Mouse (Mus musculus): ENCODE measurements at regions not wholly inside any gene's neighbourhood (a gene's known extent, or its start where the extent isn't known, plus 50 kb on each side); places are given as distances from the start of the nearest gene placed in this dataset.
"Not testable (repeated sequence)": the region's sequence is repeated elsewhere in the genome, so short reads cannot be mapped to it uniquely, and the experiment has no call there.

GRCm38 (mm10) chr9:6845281-6845680, 339.0 kb downstream of the Dync2h1 start:
- not testable (repeated sequence) for H3K4me2 ChIP-seq; H3K4me3 ChIP-seq; H3K9me3 ChIP-seq (replicated peaks); H3K36me3 ChIP-seq; H3K9ac ChIP-seq; H3K27ac ChIP-seq; H3K27me3 ChIP-seq; ATAC-seq (replicated peaks; ENCODE audit: insufficient number of reproducible peaks, insufficient read depth, low FRiP score, low read depth); H3K4me1 ChIP-seq (replicated peaks)
- 77% methylated on average over 2 of the region's 2 CpGs for WGBS

GRCm38 (mm10) chr9:6834936-6835335, 349.3 kb downstream of the Dync2h1 start:
- WGBS: 83% methylated on average over 5 of the region's 5 CpGs
- H3K4me3 ChIP-seq; H3K27me3 ChIP-seq; H3K9ac ChIP-seq; H3K36me3 ChIP-seq; ATAC-seq (replicated peaks; ENCODE audit: insufficient number of reproducible peaks, insufficient read depth, low FRiP score, low read depth); H3K27ac ChIP-seq; H3K4me2 ChIP-seq; H3K4me1 ChIP-seq (replicated peaks); H3K9me3 ChIP-seq (replicated peaks): not testable (repeated sequence)

GRCm38 (mm10) chr9:6834470-6834869, 349.8 kb downstream of the Dync2h1 start:
- 62% methylated on average over 5 of the region's 5 CpGs for WGBS

DNA sequence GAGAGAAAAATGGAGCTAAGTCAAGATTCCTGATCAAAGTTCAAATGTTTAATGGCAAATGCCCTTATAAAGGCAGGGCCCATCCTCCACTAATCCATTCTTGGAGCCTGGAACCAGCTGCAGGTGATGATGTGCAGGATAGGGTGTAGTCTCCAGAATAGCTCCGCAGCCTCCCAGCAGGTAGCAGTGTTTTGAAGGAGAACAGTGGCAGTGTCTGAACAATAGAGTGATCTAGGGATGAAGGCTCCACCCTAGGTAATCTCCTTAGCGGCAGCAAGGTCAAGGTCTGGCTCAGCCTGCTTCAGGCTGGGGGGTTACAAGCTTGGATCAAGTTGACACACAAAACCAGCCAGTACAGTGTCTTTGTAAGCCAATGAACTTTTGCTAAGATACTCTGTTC, 351.4 kb downstream of the Dync2h1 start:
- H3K27ac ChIP-seq: no peak overlapping the region
- H3K9me3 ChIP-seq (replicated peaks): no peaks in the 10 kb centered on the region
- no peak for ATAC-seq (replicated peaks; ENCODE audit: insufficient number of reproducible peaks, insufficient read depth, low FRiP score, low read depth)
- no peaks in the 10 kb centered on the region for H3K36me3 ChIP-seq
- WGBS: 55% methylated on average over 2 of the region's 2 CpGs
- no peak overlapping the region for H3K4me3 ChIP-seq
- H3K9ac ChIP-seq: no peak overlapping the region
- no peaks in the 10 kb centered on the region for H3K4me1 ChIP-seq (replicated peaks)
- H3K4me2 ChIP-seq: no peak overlapping the region
- H3K27me3 ChIP-seq: no peaks in the 10 kb centered on the region

More at GRCm38 (mm10) chr9:6834470-6834869, 349.8 kb downstream of the Dync2h1 start:
- no peaks in the 10 kb centered on the region for H3K9me3 ChIP-seq (replicated peaks)
- H3K27me3 ChIP-seq: no peaks in the 10 kb centered on the region
- H3K4me1 ChIP-seq (replicated peaks): no peaks in the 10 kb centered on the region
- H3K27ac ChIP-seq: no peak overlapping the region
- H3K4me2 ChIP-seq: no peak overlapping the region
- H3K9ac ChIP-seq: no peak overlapping the region
- H3K36me3 ChIP-seq: no peaks in the 10 kb centered on the region
- no peak overlapping the region for H3K4me3 ChIP-seq
- ATAC-seq (replicated peaks; ENCODE audit: insufficient number of reproducible peaks, insufficient read depth, low FRiP score, low read depth): no peak

- 76% methylated on average over 6 of the region's 6 CpGs for WGBS
- not testable (repeated sequence) for H3K27me3 ChIP-seq; H3K4me1 ChIP-seq (replicated peaks); ATAC-seq (replicated peaks; ENCODE audit: insufficient number of reproducible peaks, insufficient read depth, low FRiP score, low read depth); H3K9me3 ChIP-seq (replicated peaks); H3K36me3 ChIP-seq; H3K4me2 ChIP-seq; H3K4me3 ChIP-seq; H3K27ac ChIP-seq; H3K9ac ChIP-seq
Observed at GRCm38 (mm10) chr9:6831642-6832041, 352.6 kb downstream of the Dync2h1 start.

GRCm38 (mm10) chr9:6826581-6826980, 357.7 kb downstream of the Dync2h1 start:
- 81% methylated on average over 3 of the region's 3 CpGs for WGBS
- H3K4me1 ChIP-seq (replicated peaks): no peaks in the 10 kb centered on the region
- H3K4me2 ChIP-seq: no peak overlapping the region
- H3K27me3 ChIP-seq: no peaks in the 10 kb centered on the region
- no peaks in the 10 kb centered on the region for H3K36me3 ChIP-seq
- no peak for ATAC-seq (replicated peaks; ENCODE audit: insufficient number of reproducible peaks, insufficient read depth, low FRiP score, low read depth)
- H3K27ac ChIP-seq: no peak overlapping the region
- no peak overlapping the region for H3K9ac ChIP-seq
- no peaks in the 10 kb centered on the region for H3K9me3 ChIP-seq (replicated peaks)
- H3K4me3 ChIP-seq: no peak overlapping the region

- no peak for ATAC-seq (replicated peaks; ENCODE audit: insufficient number of reproducible peaks, insufficient read depth, low FRiP score, low read depth)
- no peak overlapping the region for H3K27ac ChIP-seq
- H3K36me3 ChIP-seq: no peaks in the 10 kb centered on the region
- H3K27me3 ChIP-seq: no peaks in the 10 kb centered on the region
- no peaks in the 10 kb centered on the region for H3K4me1 ChIP-seq (replicated peaks)
- H3K4me3 ChIP-seq: no peak overlapping the region
- H3K9ac ChIP-seq: no peak overlapping the region
- no peak overlapping the region for H3K4me2 ChIP-seq
- no peaks in the 10 kb centered on the region for H3K9me3 ChIP-seq (replicated peaks)
Observed at GRCm38 (mm10) chr9:6825609-6826008, 358.6 kb downstream of the Dync2h1 start.

- not testable (repeated sequence) for ATAC-seq (replicated peaks; ENCODE audit: insufficient number of reproducible peaks, insufficient read depth, low FRiP score, low read depth); H3K27me3 ChIP-seq; H3K9me3 ChIP-seq (replicated peaks); H3K4me1 ChIP-seq (replicated peaks); H3K4me3 ChIP-seq; H3K9ac ChIP-seq; H3K36me3 ChIP-seq; H3K27ac ChIP-seq; H3K4me2 ChIP-seq
- 59% methylated on average over 1 of the region's 1 CpGs for WGBS
Observed at GRCm38 (mm10) chr9:6823946-6824345, 360.3 kb downstream of the Dync2h1 start.

DNA sequence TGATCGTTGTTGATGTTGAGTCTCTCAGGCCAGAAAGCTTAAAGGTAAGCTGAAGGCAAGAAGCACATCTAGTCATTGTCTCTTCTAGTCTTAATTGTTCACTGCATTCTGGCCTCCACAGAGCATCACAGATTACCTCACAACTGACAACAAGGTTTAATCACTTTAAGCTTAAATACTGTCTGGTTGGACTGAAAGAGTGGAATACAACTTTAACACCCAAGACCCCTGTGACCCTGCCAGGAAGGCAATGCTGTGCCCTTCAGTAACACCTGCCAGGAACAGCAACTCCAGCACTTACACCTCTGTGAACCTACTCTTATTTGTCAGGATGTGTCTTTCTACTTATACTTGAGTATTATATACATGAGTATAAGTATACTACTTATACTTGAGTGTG, 360.7 kb downstream of the Dync2h1 start:
- H3K36me3 ChIP-seq: no peaks in the 10 kb centered on the region
- H3K27ac ChIP-seq: no peak overlapping the region
- H3K4me1 ChIP-seq (replicated peaks): no peaks in the 10 kb centered on the region
- H3K9ac ChIP-seq: no peak overlapping the region
- no peaks in the 10 kb centered on the region for H3K27me3 ChIP-seq
- WGBS: 78% methylated on average over 1 of the region's 1 CpGs
- H3K4me2 ChIP-seq: no peak overlapping the region
- H3K9me3 ChIP-seq (replicated peaks): no peaks in the 10 kb centered on the region
- no peak overlapping the region for H3K4me3 ChIP-seq
- ATAC-seq (replicated peaks; ENCODE audit: insufficient number of reproducible peaks, insufficient read depth, low FRiP score, low read depth): no peak

- no peak for ATAC-seq (replicated peaks; ENCODE audit: insufficient number of reproducible peaks, insufficient read depth, low FRiP score, low read depth)
- Histone ChIP-seq H3K4me3 (no peak overlapping the region), H3K36me3 (no peaks in the 10 kb centered on the region), H3K4me1 (replicated peaks) (no peaks in the 10 kb centered on the region), H3K4me2 (no peak overlapping the region), H3K9me3 (replicated peaks) (no peaks in the 10 kb centered on the region), H3K27me3 (no peaks in the 10 kb centered on the region), H3K27ac (no peak overlapping the region), H3K9ac (no peak overlapping the region)
- 28% methylated on average over 2 of the region's 2 CpGs for WGBS
Observed at GRCm38 (mm10) chr9:6776671-6777070, 407.6 kb downstream of the Dync2h1 start.

DNA sequence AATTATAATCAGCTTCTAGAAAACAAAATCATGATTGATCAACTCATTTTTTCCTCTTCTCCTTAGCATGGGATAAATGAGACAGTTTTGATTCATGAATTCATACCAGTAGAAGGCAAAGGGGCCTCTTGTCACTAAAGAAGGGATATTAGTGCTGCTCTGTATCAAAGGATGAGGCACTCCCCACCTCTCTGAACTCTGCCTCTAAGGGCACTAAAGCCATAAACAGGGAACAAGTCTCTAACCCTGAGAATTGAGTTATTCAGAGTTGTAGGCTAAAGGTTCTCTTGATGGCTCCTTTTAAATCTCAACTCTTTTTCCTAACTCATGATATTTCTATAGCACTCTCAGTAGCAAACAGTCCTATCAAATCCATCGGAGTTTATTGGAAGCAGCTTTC, 442.8 kb downstream of the Dync2h1 start:
- no peak overlapping the region for H3K4me3 ChIP-seq
- ATAC-seq (replicated peaks; ENCODE audit: insufficient number of reproducible peaks, insufficient read depth, low FRiP score, low read depth): no peak
- no peaks in the 10 kb centered on the region for H3K36me3 ChIP-seq
- H3K27me3 ChIP-seq: no peaks in the 10 kb centered on the region
- WGBS: 81% methylated on average over 1 of the region's 1 CpGs
- no peak overlapping the region for H3K9ac ChIP-seq
- no peaks in the 10 kb centered on the region for H3K4me1 ChIP-seq (replicated peaks)
- no peak overlapping the region for H3K4me2 ChIP-seq
- H3K27ac ChIP-seq: no peak overlapping the region
- H3K9me3 ChIP-seq (replicated peaks): no peaks in the 10 kb centered on the region

- H3K9me3 ChIP-seq (replicated peaks): no peaks in the 10 kb centered on the region
- no peak overlapping the region for H3K27ac ChIP-seq
- no peaks in the 10 kb centered on the region for H3K27me3 ChIP-seq
- H3K4me2 ChIP-seq: no peak overlapping the region
- WGBS: 56% methylated on average over 1 of the region's 1 CpGs
- ATAC-seq (replicated peaks; ENCODE audit: insufficient number of reproducible peaks, insufficient read depth, low FRiP score, low read depth): no peak
- no peak overlapping the region for H3K4me3 ChIP-seq
- no peak overlapping the region for H3K9ac ChIP-seq
- H3K36me3 ChIP-seq: no peaks in the 10 kb centered on the region
- no peaks in the 10 kb centered on the region for H3K4me1 ChIP-seq (replicated peaks)
Observed at GRCm38 (mm10) chr9:6736411-6736810, 447.8 kb downstream of the Dync2h1 start.

DNA sequence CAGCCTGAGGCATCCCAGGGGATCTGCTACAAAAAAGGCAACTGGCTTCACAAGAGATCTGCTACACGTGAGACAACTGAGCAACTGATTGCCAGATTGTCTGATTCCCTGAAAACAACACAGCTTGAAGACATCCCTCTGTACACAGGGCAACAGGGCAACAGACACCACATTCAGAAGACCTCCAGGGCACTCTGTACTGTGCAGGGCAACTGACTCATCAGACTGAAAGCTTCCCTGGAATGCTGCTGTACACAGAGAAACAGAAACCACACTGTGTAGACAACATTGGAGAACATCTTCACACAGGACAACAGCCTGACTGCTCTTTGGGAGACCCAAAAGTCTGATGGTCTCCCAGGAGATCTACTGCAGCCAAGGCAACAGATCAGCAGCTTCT, 456.8 kb upstream of the Ddi1 start:
- WGBS: 47% methylated on average over 1 of the region's 1 CpGs
- Histone ChIP-seq H3K4me3 (no peak overlapping the region), H3K27me3 (no peaks in the 10 kb centered on the region), H3K27ac (no peak overlapping the region), H3K4me1 (replicated peaks) (no peaks in the 10 kb centered on the region), H3K4me2 (no peak overlapping the region), H3K9me3 (replicated peaks) (no peaks in the 10 kb centered on the region), H3K9ac (no peak overlapping the region), H3K36me3 (no peaks in the 10 kb centered on the region)
- no peak for ATAC-seq (replicated peaks; ENCODE audit: insufficient number of reproducible peaks, insufficient read depth, low FRiP score, low read depth)
